Mouse (Mus musculus): ENCODE data around the gene Gars. TPM values are rescaled to one million over a fixed set of nuclear protein-coding genes. Genes with fewer than 3 reads are reported as not detected.

The Gars gene
- 35.8 and 36.6 TPM in 2 replicates for polyA plus RNA-seq (2012; rRNA removed; ENCODE audit: low replicate concordance)

DNA sequence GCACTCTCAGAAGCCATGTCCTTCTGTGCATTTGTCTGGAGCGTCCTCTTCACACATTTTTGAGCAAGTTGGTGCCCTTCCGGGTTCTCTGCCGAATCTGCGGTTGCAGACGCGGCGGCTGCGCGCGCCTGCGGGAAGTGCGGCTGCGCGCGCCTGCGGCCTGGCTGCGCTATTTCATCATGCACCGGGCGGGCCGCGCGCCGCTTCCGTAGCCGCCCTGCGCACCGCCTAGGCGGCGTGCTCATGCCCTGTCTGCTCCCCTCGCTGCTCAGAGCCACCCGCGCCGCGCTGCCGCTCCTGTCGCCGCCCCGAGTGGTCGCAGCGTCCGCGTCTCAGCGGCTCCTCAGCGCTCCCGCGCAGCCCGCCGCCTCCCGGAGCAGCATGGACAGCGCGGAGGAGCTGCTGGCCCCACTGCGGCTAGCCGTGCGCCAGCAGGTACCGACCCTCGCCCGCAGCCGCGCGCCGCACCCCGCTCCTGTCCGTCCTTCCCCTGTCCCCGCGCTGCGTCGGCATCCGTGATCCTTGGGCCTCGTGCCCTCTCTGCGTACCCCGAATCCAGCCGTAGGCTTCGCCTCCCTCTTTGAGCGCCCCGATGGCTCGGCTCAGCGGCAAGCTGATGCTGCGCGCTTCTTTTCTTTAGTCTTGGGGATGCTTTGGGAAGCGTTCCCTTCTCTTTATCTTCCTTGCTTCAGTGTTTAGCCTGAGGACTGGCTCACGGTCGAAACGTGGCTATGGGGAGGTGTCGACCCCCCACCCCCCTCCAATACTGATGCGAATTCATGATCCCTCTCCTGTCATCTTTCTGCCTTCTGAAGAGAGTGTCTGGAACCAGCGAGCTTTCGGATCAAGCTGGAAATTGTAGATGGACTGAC, at the start of gene Gars:
TSS of gene Gars (plus strand) at position 209 of the 872 bp plus-strand sequence.

GRCm38 (mm10) chr6:54992734-54993260, 45.0 kb upstream of the Gars start, which contains the start of gene Ggct:
Gene Ggct (minus strand): TSS chr6:54992950.

Other genes with a start within 250 kb of the Gars start
- gene Znrf2, start 221.1 kb upstream of the Gars start, polyA plus RNA-seq (2012; rRNA removed; ENCODE audit: low replicate concordance) = 16.2 and 16.4 TPM in 2 replicates
- gene Nod1, start 65.4 kb upstream of the Gars start, polyA plus RNA-seq (2012; rRNA removed; ENCODE audit: low replicate concordance) = 43.9 and 69.2 TPM in 2 replicates
- 1.4 and 2.8 TPM in 2 replicates for gene Ggct, start 45.1 kb upstream of the Gars start, polyA plus RNA-seq (2012; rRNA removed; ENCODE audit: low replicate concordance)
- 0.45 and 19.9 TPM in 2 replicates for gene Crhr2, start 95.0 kb downstream of the Gars start, polyA plus RNA-seq (2012; rRNA removed; ENCODE audit: low replicate concordance)
- 27.2 and 46.4 TPM in 2 replicates for gene Inmt, start 137.0 kb downstream of the Gars start, polyA plus RNA-seq (2012; rRNA removed; ENCODE audit: low replicate concordance)
- gene Mindy4, start 165.4 kb downstream of the Gars start, polyA plus RNA-seq (2012; rRNA removed; ENCODE audit: low replicate concordance) = 7.6 and 15.0 TPM in 2 replicates

Measured in mammary gland, adult 2 months (tissue).